Mouse (Mus musculus) monocyte, adult 2 months (primary cell): ENCODE data around the gene Krt35.

Experiments
- DNase-seq, 2 experiments: peaks; one replicate each; pipeline ENCODE4 v3.0.0; 2022; ENCODE audit warnings: low spot score in 2 of 2, low read depth in 1 of 2

The Krt35 gene

DNA sequence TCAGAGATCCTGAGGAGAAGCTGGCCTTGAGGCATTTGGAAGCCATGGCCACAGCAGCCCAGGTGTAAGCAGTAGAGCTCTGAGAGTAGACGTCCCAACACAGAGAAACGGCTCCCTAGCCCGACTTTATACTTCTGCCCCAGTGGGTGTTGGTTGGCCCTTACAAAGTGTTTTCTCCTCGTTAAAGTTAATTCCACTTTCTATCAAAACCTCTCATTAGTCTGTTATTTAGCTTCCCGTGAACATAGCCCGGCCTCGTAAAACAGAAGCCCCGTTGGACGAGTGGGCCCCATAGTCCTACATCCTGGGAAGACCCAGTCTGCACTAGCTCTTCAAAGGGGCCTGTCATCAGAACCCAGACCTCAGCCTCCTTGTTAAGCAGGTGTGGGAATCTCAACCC lies at the start of gene Krt35:
Gene Krt35 (minus strand): TSS at position 101 of the 400 bp plus-strand sequence.
- no peak for DNase-seq

DNA sequence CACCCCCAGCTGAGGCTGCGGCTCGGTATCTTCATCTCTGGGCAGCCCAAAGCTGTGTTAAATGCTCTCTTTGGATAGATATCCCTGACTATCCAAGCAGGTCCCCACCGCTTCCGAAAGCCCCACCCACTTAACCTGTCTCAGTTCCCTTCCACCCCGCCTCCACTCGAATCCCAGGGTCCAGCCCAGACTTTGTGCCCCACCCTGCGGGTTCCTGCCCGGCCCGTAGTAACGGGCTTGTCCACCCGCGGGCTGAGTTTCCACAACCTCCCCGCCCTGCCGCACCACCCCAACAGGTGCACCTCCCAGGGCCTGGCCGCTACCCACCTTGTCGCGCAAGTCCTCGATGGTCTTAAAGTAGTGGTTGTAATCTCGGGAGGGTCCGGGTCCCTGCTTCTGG lies 49.1 kb upstream of the Krt35 start:
- no peak for DNase-seq

DNA sequence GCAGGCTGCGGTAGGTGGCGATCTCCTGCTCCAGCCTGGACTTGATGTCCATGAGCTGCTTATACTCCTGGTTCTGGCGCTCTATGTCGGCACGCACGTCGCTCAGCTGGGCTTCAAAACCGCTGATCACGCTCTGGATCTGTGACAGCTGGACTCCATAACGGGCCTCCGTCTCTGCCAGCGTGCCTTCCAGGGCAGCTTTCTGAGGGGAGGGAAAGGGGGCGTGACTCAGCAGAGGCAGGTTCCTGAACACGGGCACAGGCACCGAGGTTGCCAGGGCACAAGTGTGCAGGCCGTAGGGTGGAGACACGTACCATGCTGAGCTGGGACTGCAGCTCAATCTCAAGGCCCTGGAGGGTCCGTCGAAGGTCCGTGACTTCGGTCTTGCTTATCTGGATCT lies 44.9 kb upstream of the Krt35 start:
- DNase-seq = no peak

DNA sequence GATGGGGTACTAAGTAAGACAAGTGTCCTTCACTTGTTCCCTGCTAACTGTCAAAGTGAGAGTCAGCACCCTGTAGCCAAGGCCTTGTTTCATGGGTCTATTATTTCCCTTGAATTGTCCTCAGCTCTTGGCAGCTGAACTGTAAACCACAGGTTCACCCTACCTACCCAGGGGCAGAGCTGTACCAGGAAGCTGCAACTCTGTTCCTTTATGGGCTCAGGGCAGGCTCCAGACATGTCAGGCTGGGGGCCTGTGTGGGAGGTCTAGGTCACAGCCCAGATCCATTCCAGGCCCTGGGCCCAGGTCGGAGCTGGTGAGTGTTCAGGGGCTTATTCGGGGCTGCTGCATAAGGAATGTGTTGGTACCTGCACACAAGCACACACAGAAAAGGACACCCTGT lies 43.4 kb upstream of the Krt35 start:
- DNase-seq = no peak

DNA sequence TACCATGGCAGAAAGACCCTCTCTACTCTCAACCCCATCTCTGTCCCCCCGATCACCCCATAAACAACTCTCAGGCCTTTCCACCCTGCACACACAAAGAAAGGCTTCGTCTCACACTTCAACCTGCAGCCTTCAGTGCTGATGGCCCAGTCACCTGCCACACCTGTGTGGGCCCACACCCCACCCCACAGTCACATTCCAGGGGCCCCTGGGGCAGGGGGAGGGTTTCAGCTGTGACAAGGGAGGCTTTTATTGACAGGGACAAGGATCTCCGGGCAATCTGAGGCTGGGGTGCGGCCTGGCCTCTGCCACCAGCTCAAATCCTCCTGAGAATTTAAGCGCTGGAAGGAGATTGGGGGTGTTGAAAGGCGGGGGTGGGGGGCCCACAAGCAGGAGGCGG lies 42.8 kb upstream of the Krt35 start:
- no peak for DNase-seq

DNA sequence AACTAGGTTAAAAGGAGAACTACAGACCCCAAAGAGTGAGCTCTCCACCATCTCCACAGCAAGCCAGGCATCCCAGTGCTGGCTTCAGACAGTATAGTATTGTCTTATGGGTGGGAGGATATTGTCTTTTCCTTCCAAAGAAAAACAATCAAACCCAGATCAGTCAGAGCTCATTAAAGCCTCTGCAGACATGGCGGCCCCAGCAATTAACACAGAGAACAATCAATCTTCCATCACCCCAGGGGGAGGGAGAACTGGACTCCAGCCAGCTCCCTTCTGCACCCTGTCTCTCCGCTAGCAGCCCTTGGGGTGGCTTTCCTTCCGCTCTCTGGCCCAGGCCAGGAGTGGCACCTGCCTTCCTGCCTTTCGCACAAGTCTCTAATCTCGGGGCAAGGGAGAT lies 41.7 kb upstream of the Krt35 start:
- DNase-seq = no peak

DNA sequence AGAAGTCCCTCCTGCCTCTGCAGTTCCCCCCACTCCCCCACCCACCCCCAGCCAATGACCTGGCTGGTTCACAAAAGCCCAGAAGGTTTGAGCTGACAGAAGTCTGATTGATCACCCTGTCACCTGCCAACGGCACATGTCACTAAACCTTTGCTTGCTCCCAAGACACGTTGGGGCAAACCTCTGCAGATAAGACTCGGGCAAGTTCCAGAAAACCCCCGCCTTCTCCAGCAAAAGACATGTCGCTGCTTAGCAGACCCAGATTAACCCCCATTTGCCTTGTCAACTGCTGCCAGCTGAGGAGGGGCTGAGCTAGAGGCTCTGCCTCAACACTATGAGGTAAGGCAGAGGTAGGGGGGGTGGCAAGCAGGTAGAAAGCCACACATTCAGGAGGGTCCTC lies 40.5 kb upstream of the Krt35 start:
- no peak for DNase-seq

DNA sequence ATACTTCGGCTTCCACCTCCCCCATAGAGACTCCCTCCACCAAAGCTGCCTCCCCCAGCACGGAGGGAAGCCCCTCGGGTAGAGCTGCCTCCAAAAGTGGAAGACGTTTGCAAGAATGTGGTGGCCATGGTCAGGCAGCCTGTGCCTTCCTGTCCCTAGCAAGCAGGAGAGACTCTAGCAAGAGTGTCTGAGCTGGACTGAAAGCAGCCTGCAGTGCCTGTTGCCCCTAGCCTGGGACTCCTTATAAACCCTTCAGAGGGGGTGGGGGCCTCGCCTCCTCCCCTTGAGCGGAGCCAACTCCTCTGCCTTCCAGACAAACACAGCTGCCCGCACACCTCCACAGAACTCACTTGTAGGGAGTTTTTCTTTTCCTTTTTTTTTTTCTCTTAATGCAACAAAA lies 39.7 kb upstream of the Krt35 start, which contains the start of gene Krt15:
Gene Krt15 (minus strand): TSS at position 198 of the 400 bp plus-strand sequence.
- no peak for DNase-seq

DNA sequence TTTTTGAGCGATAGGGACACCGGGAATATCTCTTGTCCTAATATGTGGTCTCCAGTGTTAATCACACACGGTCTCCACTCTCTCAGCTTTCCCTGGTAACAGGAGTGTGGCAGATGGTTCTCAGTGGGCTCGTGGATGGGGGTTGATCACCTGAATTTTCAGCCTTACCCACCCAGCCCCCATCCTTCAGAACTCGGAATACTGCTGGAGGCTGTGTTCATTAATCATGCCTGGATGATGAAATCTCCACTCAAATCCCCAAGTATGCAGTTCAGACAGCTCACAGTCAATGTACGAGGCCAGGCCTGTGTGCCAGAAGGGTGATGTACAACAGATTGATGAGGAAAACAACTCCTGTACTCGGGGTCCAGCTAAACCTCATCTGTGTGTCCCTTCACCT lies 28.9 kb upstream of the Krt35 start:
- DNase-seq = no peak

DNA sequence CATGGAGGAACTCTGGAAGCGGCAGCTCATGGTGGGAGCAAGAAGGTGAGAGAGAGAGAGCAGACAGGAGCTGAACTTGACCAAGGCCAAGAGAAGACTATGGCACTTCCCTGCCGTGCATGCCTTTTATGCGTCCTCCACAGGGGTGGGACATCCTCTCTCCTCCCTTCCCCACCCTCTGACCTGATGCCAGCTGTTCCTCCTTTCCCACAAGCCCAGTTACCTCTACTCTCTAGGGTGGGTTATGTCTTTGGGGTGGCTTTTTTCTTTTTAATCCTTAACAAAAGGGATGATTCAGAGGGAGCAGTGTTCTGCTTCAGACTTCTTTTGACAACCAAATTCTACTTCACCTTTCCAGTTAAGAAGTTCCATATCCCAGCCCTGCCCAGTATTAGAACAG lies 25.4 kb upstream of the Krt35 start, which contains the start of gene Krt13:
Gene Krt13 (minus strand): TSS at position 101 of the 400 bp plus-strand sequence.
- DNase-seq = no peak

DNA sequence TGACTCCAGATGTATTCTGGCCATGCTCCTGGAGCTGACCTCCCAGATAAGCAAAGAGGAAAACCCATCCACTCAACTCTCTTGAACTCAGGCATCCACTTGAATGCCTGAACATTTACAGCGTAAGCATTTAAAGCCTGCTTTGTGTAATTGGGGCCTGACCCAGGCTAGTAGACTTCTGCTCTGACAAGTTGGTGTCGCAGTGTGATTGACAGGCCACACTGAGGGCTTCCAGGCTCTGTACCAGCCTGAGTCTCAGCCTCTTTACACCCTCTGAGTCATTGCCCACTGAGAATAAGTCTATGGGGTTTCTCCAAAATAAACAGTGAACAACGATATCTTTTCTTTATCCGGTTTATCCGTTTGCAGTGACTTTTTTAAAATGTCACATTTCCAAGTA lies 24.3 kb upstream of the Krt35 start:
- no peak for DNase-seq

DNA sequence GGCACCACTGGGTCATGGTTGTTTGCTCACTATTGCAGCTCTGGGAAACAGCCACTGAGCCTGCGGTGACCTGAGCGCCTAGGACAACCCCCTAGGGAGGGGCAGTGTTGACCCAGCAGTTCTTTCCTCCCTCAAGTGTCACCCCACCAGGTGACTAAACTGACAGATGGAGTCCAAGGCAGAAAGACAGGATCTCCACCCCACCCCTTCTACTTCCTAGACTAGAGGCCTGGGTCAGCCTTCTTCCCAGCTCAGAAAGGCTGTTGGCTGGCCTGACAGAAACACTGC lies 17.6 kb upstream of the Krt35 start:
- DNase-seq = no peak

DNA sequence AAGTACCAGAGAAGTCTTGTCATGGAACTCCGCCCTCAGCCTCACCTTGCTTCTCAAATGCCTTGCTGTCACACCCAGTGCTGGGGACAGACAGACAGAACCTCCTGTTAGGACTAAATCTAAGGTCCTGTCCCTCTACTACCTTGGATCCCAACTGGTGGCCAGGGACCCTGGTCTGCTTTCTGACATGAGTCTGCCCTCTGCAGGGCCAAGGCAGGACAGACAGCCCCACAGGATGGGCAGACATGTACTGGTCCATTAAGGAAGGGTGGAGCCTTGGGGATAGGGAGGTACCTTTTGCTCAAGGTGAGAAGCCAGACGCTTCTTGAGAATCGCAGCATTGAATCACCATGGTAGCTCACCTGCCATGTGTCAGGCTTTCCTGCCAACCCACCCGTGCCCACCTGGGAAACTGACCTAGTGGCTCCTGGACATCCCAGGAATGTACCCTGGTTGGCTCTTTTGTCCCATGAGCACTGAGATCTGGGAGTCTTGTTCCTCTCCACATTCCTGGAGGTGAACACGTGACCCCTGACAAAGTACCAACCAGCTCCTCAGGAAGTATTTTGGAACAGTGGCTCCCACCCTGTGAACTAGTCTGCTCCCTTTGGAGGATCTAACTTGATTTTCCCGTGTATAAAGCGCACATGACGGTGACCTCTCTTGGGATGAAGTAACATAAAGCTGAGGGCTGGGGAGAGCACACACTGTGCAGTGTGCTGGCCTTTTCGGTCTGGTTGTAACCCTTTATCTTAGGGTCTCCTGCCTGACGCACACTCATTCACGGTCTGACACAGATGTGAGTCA lies 17.1 kb upstream of the Krt35 start:
- DNase-seq = no peak

DNA sequence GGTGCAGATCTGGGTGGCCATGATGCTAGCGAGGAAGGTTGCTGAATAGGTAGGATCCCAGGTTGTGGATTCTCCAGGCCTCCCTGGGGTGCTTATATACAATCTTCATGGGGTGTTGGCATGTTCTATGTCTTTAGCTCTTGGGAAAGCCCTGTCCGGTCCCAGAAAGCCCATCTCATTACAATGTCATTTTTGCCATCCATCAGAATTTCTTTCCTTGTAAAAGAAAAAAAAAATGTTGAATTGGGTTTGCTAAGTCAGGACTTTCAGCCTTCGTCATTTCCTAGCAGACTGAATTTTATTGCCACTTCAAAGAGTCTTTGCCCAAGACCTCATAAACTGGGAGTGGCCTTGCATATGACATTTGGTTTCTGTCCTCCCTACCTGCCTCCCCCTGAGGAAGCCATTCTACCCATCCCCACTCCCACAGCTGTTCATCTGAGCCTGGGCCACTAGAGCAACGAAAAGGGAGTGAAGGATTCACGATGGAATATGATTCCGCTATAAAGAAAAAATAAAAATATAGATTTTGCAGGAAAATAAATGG lies 9.6 kb upstream of the Krt35 start, which contains the start of gene Krt36:
Gene Krt36 (minus strand): TSS at position 51 of the 547 bp plus-strand sequence.
- no peak for DNase-seq

DNA sequence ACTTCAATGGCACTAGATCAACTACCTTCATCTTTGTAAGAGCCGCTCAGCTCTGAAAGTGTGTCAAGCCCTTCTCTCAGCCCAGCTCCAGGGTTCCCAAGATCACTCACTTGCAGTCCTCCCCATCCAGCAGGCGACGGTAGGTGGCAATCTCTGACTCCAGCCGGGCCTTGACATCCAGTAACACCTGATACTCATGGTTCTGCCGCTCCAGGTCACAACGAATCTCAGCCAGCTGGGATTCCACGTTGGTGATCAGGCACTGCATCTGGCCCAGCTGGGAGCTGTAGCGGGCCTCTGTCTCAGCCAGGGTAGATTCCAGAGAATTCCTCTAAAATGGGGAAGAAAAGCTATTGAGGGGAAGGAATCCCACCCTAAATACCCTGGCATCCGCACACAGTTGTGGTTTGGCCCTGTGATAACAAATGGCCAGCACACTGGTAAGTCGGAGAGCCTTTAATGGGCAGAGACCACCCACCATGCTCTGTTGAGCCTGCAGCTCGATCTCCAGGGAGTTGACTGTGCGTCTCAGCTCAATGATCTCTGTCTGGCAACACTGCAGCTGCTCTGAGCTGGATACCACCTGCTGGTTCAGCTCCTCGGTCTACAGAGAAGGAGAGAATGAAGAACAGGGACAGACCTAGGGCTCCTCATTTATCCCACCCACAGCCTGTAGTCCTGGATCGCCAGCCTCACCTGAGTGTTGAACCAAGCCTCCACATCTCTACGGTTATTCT lies 6.8 kb upstream of the Krt35 start:
- no peak for DNase-seq

DNA sequence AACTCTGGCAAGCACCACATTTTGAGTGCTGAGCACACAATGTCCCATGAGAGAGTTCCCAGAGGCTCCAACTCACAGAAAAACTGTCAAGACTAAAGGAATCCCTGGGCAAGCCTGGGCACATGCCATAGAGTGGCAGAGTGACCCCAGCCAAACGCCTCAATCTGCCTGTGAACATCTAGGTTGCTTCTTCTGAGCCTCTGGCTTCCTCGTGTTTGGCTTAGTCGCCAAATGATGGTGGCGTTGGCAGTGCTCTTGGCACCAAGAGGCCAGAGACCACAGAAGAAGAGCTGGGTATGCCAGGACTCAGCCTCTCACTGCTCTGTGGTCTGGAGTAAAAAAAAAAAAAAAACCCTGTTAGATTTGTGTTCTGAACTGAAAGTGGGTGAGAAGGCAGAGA lies 4.3 kb upstream of the Krt35 start:
- no peak for DNase-seq

DNA sequence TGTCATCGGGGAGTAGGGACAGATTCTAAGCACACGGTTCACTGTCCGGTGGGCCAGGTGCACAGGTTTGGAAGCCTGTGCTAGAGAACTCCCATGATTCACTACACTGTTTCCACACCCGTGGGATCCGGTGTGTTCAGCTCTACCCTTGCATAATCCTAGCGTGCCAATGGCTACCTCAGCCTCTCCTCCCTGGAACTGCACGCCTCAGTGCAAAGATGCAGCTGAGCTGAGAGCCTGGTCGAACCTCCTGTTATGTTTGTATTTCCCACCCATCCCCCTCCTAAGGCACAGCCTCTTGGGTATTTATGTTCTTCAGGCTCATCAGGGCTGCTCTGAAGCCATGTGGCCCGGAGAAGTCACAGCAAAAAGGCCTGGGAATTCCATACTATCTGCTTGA lies 1.8 kb upstream of the Krt35 start:
- no peak for DNase-seq

DNA sequence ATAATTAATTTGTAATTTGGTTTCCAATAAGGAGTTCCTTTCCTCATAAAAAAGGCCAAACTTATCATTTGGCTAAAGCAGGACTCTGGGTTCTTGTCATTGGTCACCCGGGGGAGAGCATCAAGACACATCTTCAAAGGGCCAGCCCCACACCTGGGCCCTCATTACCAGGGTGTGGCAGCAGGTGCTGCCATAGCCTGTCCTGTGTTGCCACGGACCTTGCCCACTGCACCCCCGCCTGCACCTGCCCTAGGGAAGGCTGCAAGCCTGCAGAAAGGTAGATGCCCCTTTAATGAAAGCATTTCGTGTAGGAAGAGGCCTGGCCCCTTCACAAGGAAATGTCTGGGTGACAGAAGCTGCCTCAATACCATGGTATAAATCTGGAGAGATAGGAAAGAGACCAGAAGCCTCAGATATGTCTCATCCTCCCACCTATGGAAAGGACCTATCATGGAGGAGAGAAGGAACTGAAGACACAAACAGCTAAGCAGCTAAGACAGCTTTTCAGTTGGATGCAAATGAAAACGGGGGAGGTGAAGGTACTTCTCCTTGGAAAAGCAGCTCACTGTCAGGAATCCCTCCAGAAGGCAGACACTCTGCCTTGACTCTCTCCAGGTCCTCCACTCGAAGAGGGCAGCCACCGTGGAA lies 7.5 kb downstream of the Krt35 start:
- no peak for DNase-seq

DNA sequence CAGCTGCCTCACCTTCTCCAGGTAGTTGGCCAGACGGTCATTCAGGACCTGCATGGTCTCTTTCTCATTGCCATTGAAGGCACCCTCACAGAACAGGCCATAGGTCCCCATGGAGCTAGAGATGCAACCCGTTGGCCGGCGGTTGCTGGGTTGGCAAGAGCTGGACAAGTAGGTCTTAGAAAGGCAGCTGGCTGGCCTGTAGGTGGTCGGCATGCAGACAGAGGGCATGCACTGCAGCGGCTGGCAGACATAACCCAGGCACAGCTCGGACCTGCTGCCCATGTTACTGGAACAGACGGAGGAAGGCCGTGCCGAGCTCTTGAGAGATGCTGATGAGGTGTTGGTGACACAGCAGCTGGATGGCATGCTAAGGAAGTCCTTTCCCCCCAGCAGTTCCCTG lies 8.2 kb downstream of the Krt35 start, which contains the start of gene Krt32:
Gene Krt32 (minus strand): TSS at position 366 of the 400 bp plus-strand sequence.
- DNase-seq = no peak

DNA sequence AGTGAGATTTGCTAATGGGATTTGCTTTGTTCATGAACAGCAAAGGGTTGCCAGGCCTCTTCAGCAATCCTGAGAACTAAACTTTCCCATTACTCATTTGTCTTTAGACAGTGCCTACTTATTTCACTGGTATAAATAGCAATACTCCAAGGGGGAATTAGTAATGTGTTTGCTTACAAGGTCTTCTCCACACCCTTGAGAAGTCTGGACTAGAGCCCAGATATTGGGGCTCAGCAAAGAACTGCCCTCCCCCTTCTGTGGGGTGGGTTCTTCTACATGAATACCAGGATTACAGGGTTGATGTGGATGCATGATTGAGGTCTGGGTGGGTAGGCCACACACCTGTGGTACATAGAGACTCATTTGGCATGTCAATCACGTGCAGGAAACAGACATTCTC lies 22.2 kb downstream of the Krt35 start:
- no peak for DNase-seq

DNA sequence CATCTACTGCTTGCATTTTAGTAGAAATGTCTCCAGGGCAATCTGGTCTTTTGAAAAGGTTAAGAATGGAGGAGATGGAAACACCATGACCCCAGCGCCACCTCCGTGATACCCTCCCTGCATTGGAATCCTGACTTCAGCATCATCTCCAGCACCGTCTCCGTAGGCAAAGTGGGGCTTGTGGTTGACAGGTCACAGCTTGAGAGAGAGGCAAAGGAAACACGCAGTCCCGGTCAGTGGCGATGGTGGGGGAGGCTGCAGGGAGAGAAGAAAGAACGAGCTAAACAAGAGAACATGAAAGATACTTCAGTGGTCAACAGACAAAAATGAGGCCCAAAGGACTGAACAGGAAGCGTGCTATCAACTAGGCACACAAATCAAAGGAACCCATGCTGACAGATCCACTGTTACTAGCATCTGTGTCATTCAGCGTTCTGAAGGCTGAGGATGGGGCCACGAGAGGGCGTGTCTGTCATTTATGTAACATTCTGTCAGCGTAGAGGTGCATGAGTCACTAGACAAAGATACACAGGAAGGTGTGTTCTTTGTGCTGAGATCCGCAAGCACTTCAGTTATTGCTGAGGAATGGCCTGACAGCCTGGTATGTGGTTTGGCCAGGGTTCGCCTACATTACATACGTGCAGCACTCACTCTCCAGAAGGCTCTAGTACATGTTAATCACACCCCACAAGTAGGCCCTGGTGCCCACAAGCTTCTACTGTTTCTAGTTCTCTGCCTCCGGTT lies 28.6 kb downstream of the Krt35 start:
- no peak for DNase-seq
